Mouse (Mus musculus) telencephalon, adult 2 months (tissue): Measurements from ENCODE around the gene Zc3h15.
"Not testable (repeated sequence)": the region's sequence is repeated elsewhere in the genome, so short reads cannot be mapped to it uniquely, and the experiment has no call there.

Experiments used
- DNase-seq: peaks from one replicate; pipeline ENCODE4 v3.0.0-alpha.2; 2011; ENCODE audit warnings: low read depth, low spot score

Zc3h15 gene

DNA sequence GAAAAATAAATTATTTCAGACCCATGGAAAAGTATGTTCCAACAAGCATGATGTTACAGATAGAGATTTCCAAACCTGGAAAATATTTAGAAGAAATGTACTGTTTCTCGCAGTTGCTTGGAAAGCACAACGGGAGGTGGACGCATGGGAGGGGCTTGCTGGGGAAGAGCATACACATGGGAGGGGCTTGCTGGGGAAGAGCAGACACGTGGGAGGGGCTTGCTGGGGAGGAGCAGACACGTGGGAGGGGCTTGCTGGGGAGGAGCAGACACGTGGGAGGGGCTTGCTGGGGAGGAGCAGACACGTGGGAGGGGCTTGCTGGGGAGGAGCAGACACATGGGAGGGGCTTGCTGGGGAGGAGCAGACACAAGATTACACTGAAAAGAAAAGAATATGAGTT, 69.0 kb downstream of the Zc3h15 start:
- DNase-seq, result not testable (repeated sequence)

DNA sequence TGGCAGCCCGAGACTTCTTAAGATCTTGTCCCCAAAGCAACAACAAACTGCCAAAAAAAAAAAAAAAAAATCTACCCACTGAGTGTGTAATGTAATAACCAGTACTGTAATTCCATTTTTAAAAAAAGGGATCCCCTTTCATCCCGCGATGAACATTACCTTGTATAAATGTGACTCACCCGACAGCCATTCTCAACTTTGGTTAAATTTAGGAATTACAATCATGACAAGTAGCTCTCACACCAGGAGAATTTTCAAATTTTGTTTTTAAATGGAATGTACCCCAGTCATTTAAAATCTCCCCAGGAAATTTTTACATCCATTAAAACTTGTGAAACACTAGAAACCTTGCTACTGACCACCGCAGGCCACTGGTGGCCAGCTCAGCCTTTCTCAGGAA, 69.7 kb downstream of the Zc3h15 start:
- DNase-seq, result no peak
